In genomic region chr12:73889571-73889970, GRCm38 (mm10) we compare ENCODE assay signal across 14 mouse cellular contexts. TPM values are rescaled to one million over a fixed set of nuclear protein-coding genes. Genes with fewer than 3 reads are reported as not detected.
"Had no signal": no experiment of that assay in that cellular context is flagged by ENCODE, and none has a peak within 500 bp of the region (broad histone marks: within the 10 kb centered on the region; RNA-seq: fewer than 3 reads in every experiment).

No protein-coding gene starts in this region.

- H3K9me3 ChIP-seq: limb, embryonic 10.5 days; liver, embryonic 15.5 days; midbrain, embryonic 12.5 days had no signal

- H3K27me3 ChIP-seq: liver, embryonic 15.5 days; midbrain, embryonic 12.5 days had no signal

- H3K4me1 ChIP-seq: limb, embryonic 10.5 days had no signal

- H3K9ac ChIP-seq: liver, embryonic 15.5 days; midbrain, embryonic 12.5 days had no signal

- H3K36me3 ChIP-seq: limb, embryonic 10.5 days; liver, embryonic 15.5 days; midbrain, embryonic 12.5 days had no signal

- ATAC-seq: lung, postnatal 0 days; midbrain, embryonic 16.5 days had no signal

- DNase-seq: kidney, adult 18-20 months; kidney, postnatal 10 days; kidney, postnatal 4 days; lung, adult 2 months; thymus, postnatal 4 days had no signal

- H3K27ac ChIP-seq: layer of hippocampus, adult 2 months; limb, embryonic 10.5 days; liver, embryonic 15.5 days; macrophage; midbrain, embryonic 12.5 days; stomach, postnatal 0 days had no signal

- H3K4me3 ChIP-seq: layer of hippocampus, adult 2 months; limb, embryonic 10.5 days; liver, embryonic 15.5 days; midbrain, embryonic 12.5 days had no signal

RNA-seq across cellular contexts. Expression of gene Gm49321, which starts 47.9 kb away (rescaled TPM):
- total RNA-seq: megakaryocyte-erythroid progenitor cell, adult 5-6 weeks had no signal
- polyA plus RNA-seq: lung, adult 2 months; macrophage had no signal
